ENCODE assay signal across 11 mouse cellular contexts in the genomic region with DNA sequence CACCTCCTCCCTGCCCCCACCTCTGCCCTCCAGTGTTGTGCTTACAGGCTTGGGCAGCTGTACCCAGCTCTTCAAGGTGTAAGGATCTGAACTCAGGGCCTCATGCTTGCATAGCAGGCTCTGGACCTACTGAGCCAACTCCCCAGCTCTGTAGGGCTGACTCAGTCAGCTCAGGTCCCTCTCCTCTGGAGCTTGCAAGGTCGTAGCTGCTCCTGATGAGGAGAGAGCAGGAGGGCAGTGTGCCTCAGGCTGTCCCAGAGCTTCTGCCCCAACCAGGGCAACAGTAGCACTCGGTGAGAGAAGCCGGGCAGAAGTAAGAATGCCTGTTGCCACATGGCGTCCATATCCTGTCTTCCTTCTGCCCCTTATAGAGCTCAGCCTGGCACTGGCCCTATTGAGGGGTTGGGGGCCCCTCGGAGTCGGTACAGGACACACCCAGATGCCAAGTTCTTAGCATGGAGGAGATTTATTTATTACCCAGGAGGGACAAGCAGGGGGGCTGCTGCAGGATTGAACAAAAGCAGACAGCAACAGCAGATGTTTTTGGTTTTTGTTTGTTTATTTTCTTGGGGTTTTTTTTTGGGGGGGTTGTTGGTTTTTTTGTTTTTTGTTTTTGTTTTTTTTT.
DNase-seq lines count a peak whose midpoint lies in the region; ATAC-seq lines count a peak whose summit lies in the region.
"Had no signal": no experiment of that assay in that cellular context is flagged by ENCODE, and none has a peak within 500 bp of the region (broad histone marks: within the 10 kb centered on the region; RNA-seq: fewer than 3 reads in every experiment).

No protein-coding gene starts in this region.

- no peaks in the 10 kb centered on the region for H3K27me3 ChIP-seq in heart, embryonic 10.5 days (ENCODE audit: insufficient read depth, poor library complexity, severe bottlenecking)
- H3K27me3 ChIP-seq in liver, embryonic 12.5 days (replicated peaks): no peaks in the 10 kb centered on the region
- no peaks in the 10 kb centered on the region for H3K27me3 ChIP-seq in embryonic facial prominence, embryonic 15.5 days
- H3K27me3 ChIP-seq in liver, embryonic 15.5 days: no peaks in the 10 kb centered on the region

- H3K36me3 ChIP-seq in heart, embryonic 10.5 days: peaks cover 59% of the 10 kb centered on the region
- peaks cover 54% of the 10 kb centered on the region for H3K36me3 ChIP-seq in liver, embryonic 12.5 days
- peaks cover 43% of the 10 kb centered on the region for H3K36me3 ChIP-seq in embryonic facial prominence, embryonic 15.5 days
- H3K36me3 ChIP-seq in liver, embryonic 15.5 days (replicated peaks): peaks cover 40% of the 10 kb centered on the region

- DNase-seq in heart, embryonic 10.5 days (ENCODE audit: low spot score): no peak
- DNase-seq in heart, postnatal 14 days: no peak
- no peak for DNase-seq in liver
- no peak for DNase-seq in spleen, adult 12 weeks (ENCODE audit: low spot score)
- no peak for DNase-seq in kidney, postnatal 14 days
- DNase-seq: cerebellum, postnatal 14 days; lung, postnatal 4 days; thymus, postnatal 36 days had no signal

- 0 out of 2 replicates have a peak, but pooled peaks cover 4% of the 10 kb centered on the region for H3K9me3 ChIP-seq in heart, embryonic 10.5 days
- no peaks in the 10 kb centered on the region for H3K9me3 ChIP-seq in liver, embryonic 12.5 days (replicated peaks)
- no peaks in the 10 kb centered on the region for H3K9me3 ChIP-seq in embryonic facial prominence, embryonic 15.5 days (replicated peaks)
- no peaks in the 10 kb centered on the region for H3K9me3 ChIP-seq in liver, embryonic 15.5 days (replicated peaks)

- H3K27ac ChIP-seq in heart, embryonic 10.5 days: peak overlapping the region; percentile 83
- peak overlapping the region; percentile 94 for H3K27ac ChIP-seq in liver, embryonic 12.5 days
- H3K27ac ChIP-seq in embryonic facial prominence, embryonic 15.5 days (replicated peaks): peak overlapping the region; percentile 81
- peak overlapping the region; percentile 95 for H3K27ac ChIP-seq in liver, embryonic 15.5 days (replicated peaks)

- H3K4me1 ChIP-seq in heart, embryonic 10.5 days: peaks cover 56% of the 10 kb centered on the region
- peaks cover 56% of the 10 kb centered on the region for H3K4me1 ChIP-seq in liver, embryonic 12.5 days
- H3K4me1 ChIP-seq in embryonic facial prominence, embryonic 15.5 days: peaks cover 54% of the 10 kb centered on the region
- peaks cover 58% of the 10 kb centered on the region for H3K4me1 ChIP-seq in liver, embryonic 15.5 days (replicated peaks)

- intact Hi-C loops in heart, postnatal 14 days (cut with DNase I): no loop called here

- 58% methylated on average over 6 of the region's 6 CpGs for WGBS in heart, embryonic 10.5 days
- WGBS in liver, embryonic 12.5 days (ENCODE audit: insufficient replicate concordance): 66% methylated on average over 6 of the region's 6 CpGs
- WGBS in embryonic facial prominence, embryonic 15.5 days: 32% methylated on average over 6 of the region's 6 CpGs
- 60% methylated on average over 6 of the region's 6 CpGs for WGBS in liver, embryonic 15.5 days (ENCODE audit: insufficient replicate concordance)

- no peak overlapping the region for H3K4me3 ChIP-seq in heart, embryonic 10.5 days
- no peak overlapping the region for H3K4me3 ChIP-seq in liver, embryonic 12.5 days
- no peak overlapping the region for H3K4me3 ChIP-seq in embryonic facial prominence, embryonic 15.5 days (replicated peaks)
- H3K4me3 ChIP-seq in liver, embryonic 15.5 days (replicated peaks): no peak overlapping the region

- H3K9ac ChIP-seq in liver, embryonic 12.5 days: no peak overlapping the region
- H3K9ac ChIP-seq in embryonic facial prominence, embryonic 15.5 days: no peak overlapping the region
- H3K9ac ChIP-seq in liver, embryonic 15.5 days: 0 out of 2 replicates have a peak overlapping the region, but pooled peaks have one; percentile 30

- H3K4me2 ChIP-seq in liver, embryonic 12.5 days: no peak overlapping the region
- no peak overlapping the region for H3K4me2 ChIP-seq in embryonic facial prominence, embryonic 15.5 days (replicated peaks)
- no peak overlapping the region for H3K4me2 ChIP-seq in liver, embryonic 15.5 days

- no peak for ATAC-seq in liver, embryonic 12.5 days
- ATAC-seq in embryonic facial prominence, embryonic 15.5 days (ENCODE audit: insufficient number of reproducible peaks, low FRiP score, low TSS enrichment, low read depth): 0 out of 2 replicates have a peak, but pooled peaks have one; percentile 21
- ATAC-seq in liver, embryonic 15.5 days (ENCODE audit: insufficient read depth): no peak
